Mouse (Mus musculus) midbrain, postnatal 0 days (tissue): Measurements from ENCODE around the gene Calm3. TPM values are rescaled to one million over a fixed set of nuclear protein-coding genes. Genes with fewer than 3 reads are reported as not detected.

ENCODE experiments used
- ATAC-seq: fragments of 200-750 bp; cut with Nextera tagmentation; 2 replicates; pipeline ENCODE4 v1.8.0; 2017; ENCODE audit warnings: moderate number of reproducible peaks, mild to moderate bottlenecking, moderate TSS enrichment, moderate library complexity; ENCODE audit not compliant: low FRiP score
- DNase-seq: peaks from one replicate; pipeline ENCODE4 v3.0.0-alpha.2; 2015; ENCODE audit warnings: low spot score
- H3K27ac ChIP-seq: fragments of 300-500 bp; sonication (generic); 2 replicates; pipeline ENCODE4 v1.5.1; 2014; ENCODE audit warnings: low read depth, mild to moderate bottlenecking, low read length, mixed read lengths
- H3K27me3 ChIP-seq: fragments of 300-500 bp; sonication (generic); 2 replicates; pipeline ENCODE4 v1.6.1; 2014; ENCODE audit warnings: low read length, control low read depth, mixed read lengths; ENCODE audit not compliant: insufficient read depth
- H3K36me3 ChIP-seq: fragments of 300-500 bp; sonication (generic); 2 replicates; pipeline ENCODE4 v1.6.1; 2014; ENCODE audit warnings: low read length, control low read depth, mixed read lengths; ENCODE audit not compliant: insufficient read depth
- H3K4me1 ChIP-seq: fragments of 300-500 bp; sonication (generic); 2 replicates; pipeline ENCODE4 v1.6.1; 2014; ENCODE audit warnings: mild to moderate bottlenecking, control low read depth, antibody characterized with exemption, low read length, mixed read lengths; ENCODE audit not compliant: insufficient read depth
- H3K4me2 ChIP-seq: fragments of 300-500 bp; sonication (generic); 2 replicates; pipeline ENCODE4 v1.6.1; 2014; ENCODE audit warnings: low read depth, mild to moderate bottlenecking, low read length, mixed read lengths; ENCODE audit not compliant: poor library complexity, severe bottlenecking
- H3K4me3 ChIP-seq: fragments of 300-500 bp; sonication (generic); 2 replicates; pipeline ENCODE4 v1.5.1; 2014; ENCODE audit warnings: low read depth, mild to moderate bottlenecking, low read length, moderate library complexity
- H3K9ac ChIP-seq: fragments of 300-500 bp; sonication (generic); replicated peaks from 2 replicates; pipeline ENCODE4 v1.6.1; 2014; ENCODE audit warnings: mild to moderate bottlenecking, low read length, moderate library complexity, mixed read lengths; ENCODE audit not compliant: poor library complexity, severe bottlenecking
- H3K9me3 ChIP-seq: fragments of 300-500 bp; sonication (generic); 2 replicates; pipeline ENCODE4 v1.6.1; 2016; ENCODE audit warnings: low read length, control low read depth
- CTCF ChIP-seq: IDR thresholded peaks from 2 replicates; pipeline ENCODE4 v1.5.1; 2016; ENCODE audit warnings: antibody characterized with exemption, mild to moderate bottlenecking
- WGBS: fragments of 180-500 bp; shearing (Covaris S2); extraction: QIAGEN DNeasy Blood & Tissue Kit; methylation state at CpG from one replicate; pipeline ENCODE4 v1.1.7; 2014; 5-methylcytosine and 5-hydroxymethylcytosine counted together
- polyA plus RNA-seq: library from polyadenylated mRNA; unstranded; fragments of >200 nt; fragmentation: Nextera tagmentation; extraction: Ambion mirVana; gene quantifications from 2 replicates; pipeline ENCODE4 v1.2.1, GENCODE M21; 2015
- total RNA-seq: library from RNA; depleted of rRNA; stranded (reverse); fragments of >200 nt; gene quantifications from 2 replicates; pipeline ENCODE4 v1.2.3, GENCODE M21; 2014

The Calm3 gene
- total and polyA plus RNA-seq, 2 experiments from 2014 or later, result 467 to 1,985 TPM

GRCm38 (mm10) chr7:16876006-16876405, 47.9 kb downstream of the Calm3 start:
- Histone ChIP-seq H3K4me1 (peaks cover 4% of the 10 kb centered on the region; the same call in 1 of the 2 replicates), H3K4me3 (peak overlapping the region; percentile 85), H3K27ac (peak overlapping the region; percentile 84; the same call in 1 of the 2 replicates), H3K9ac (peak overlapping the region; percentile 95), H3K27me3 (no peaks in the 10 kb centered on the region), H3K4me2 (peak overlapping the region; percentile 60), H3K9me3 (no peaks in the 10 kb centered on the region), H3K36me3 (0 out of 2 replicates have a peak, but pooled peaks cover 3% of the 10 kb centered on the region)
- ATAC-seq (no peak), DNase-seq (no peak)
- WGBS, result 9% methylated on average over 11 of the region's 11 CpGs
- TF ChIP-seq CTCF, result no peak

GRCm38 (mm10) chr7:16875326-16875725, 48.6 kb downstream of the Calm3 start:
- 0% methylated on average over 28 of the region's 42 CpGs for WGBS
- H3K27ac ChIP-seq, result peak overlapping the region; percentile 84
- 0 out of 2 replicates have a peak, but pooled peaks cover 3% of the 10 kb centered on the region for H3K36me3 ChIP-seq
- H3K9me3 ChIP-seq, result no peaks in the 10 kb centered on the region
- no peak for TF ChIP-seq CTCF
- peak overlapping the region; percentile 85 for H3K4me3 ChIP-seq
- ATAC-seq, result no peak; the same call in 1 of the 2 replicates
- no peaks in the 10 kb centered on the region for H3K27me3 ChIP-seq
- no peak for DNase-seq
- H3K4me1 ChIP-seq, result peaks cover 4% of the 10 kb centered on the region; the same call in 1 of the 2 replicates
- peak overlapping the region; percentile 95 for H3K9ac ChIP-seq
- peak overlapping the region; percentile 60 for H3K4me2 ChIP-seq

GRCm38 (mm10) chr7:16875310-16875325, 48.8 kb downstream of the Calm3 start, which contains the start of gene Dact3:
Gene Dact3, plus strand, starts transcription at chr7:16875317.
- no peak for DNase-seq
- peaks cover 4% of the 10 kb centered on the region; the same call in 1 of the 2 replicates for H3K4me1 ChIP-seq
- WGBS, result 0% methylated on average over 1 of the region's 1 CpGs
- H3K9me3 ChIP-seq, result no peaks in the 10 kb centered on the region
- no peaks in the 10 kb centered on the region for H3K27me3 ChIP-seq
- H3K9ac ChIP-seq, result peak within 1 kb of the TSS; percentile 95
- ATAC-seq, result no peak
- peak within 1 kb of the TSS; percentile 60 for H3K4me2 ChIP-seq
- peak within 1 kb of the TSS; percentile 85 for H3K4me3 ChIP-seq
- H3K27ac ChIP-seq, result peak within 1 kb of the TSS; percentile 84
- no peak for TF ChIP-seq CTCF
- peaks cover 3% of the 10 kb centered on the region; the same call in 1 of the 2 replicates for H3K36me3 ChIP-seq

GRCm38 (mm10) chr7:16874756-16875309, 49.1 kb downstream of the Calm3 start:
- ATAC-seq (peak; percentile 97), DNase-seq (peak; percentile 100)
- H3K9me3 ChIP-seq, result no peaks in the 10 kb centered on the region
- peak; percentile 68 for TF ChIP-seq CTCF
- H3K4me3 ChIP-seq, result peak overlapping the region; percentile 85
- peak overlapping the region; percentile 60 for H3K4me2 ChIP-seq
- H3K4me1 ChIP-seq, result peaks cover 6% of the 10 kb centered on the region
- peaks cover 3% of the 10 kb centered on the region; the same call in 1 of the 2 replicates for H3K36me3 ChIP-seq
- WGBS, result 1% methylated on average over 32 of the region's 33 CpGs
- H3K9ac ChIP-seq, result peak overlapping the region; percentile 95
- peak overlapping the region; percentile 84 for H3K27ac ChIP-seq
- H3K27me3 ChIP-seq, result no peaks in the 10 kb centered on the region

GRCm38 (mm10) chr7:16874190-16874589, 49.7 kb downstream of the Calm3 start:
- peaks cover 7% of the 10 kb centered on the region for H3K4me1 ChIP-seq
- TF ChIP-seq CTCF, result peak; percentile 89
- WGBS, result 4% methylated on average over 17 of the region's 17 CpGs
- peak overlapping the region; percentile 85 for H3K4me3 ChIP-seq
- peak overlapping the region; percentile 42 for H3K4me2 ChIP-seq
- no peaks in the 10 kb centered on the region for H3K9me3 ChIP-seq
- H3K27me3 ChIP-seq, result no peaks in the 10 kb centered on the region
- peaks cover 3% of the 10 kb centered on the region; the same call in 1 of the 2 replicates for H3K36me3 ChIP-seq
- H3K9ac ChIP-seq, result 0 out of 2 replicates have a peak overlapping the region, but pooled peaks have one; percentile 24
- H3K27ac ChIP-seq, result peak overlapping the region; percentile 82
- ATAC-seq, result no peak
- peak; percentile 71 for DNase-seq

GRCm38 (mm10) chr7:16873392-16873791, 50.5 kb downstream of the Calm3 start:
- no peaks in the 10 kb centered on the region for H3K9me3 ChIP-seq
- peak; percentile 28; the same call in 1 of the 2 replicates for TF ChIP-seq CTCF
- no peak overlapping the region for H3K4me2 ChIP-seq
- peaks cover 9% of the 10 kb centered on the region for H3K4me1 ChIP-seq
- H3K4me3 ChIP-seq, result no peak overlapping the region
- ATAC-seq, result no peak
- no peak overlapping the region for H3K9ac ChIP-seq
- 95% methylated on average over 4 of the region's 4 CpGs for WGBS
- DNase-seq, result no peak
- no peaks in the 10 kb centered on the region for H3K27me3 ChIP-seq
- no peaks in the 10 kb centered on the region; the same call in 1 of the 2 replicates for H3K36me3 ChIP-seq
- H3K27ac ChIP-seq, result no peak overlapping the region
